9 mouse cellular contexts compared by ENCODE assay signal in the genomic region with DNA sequence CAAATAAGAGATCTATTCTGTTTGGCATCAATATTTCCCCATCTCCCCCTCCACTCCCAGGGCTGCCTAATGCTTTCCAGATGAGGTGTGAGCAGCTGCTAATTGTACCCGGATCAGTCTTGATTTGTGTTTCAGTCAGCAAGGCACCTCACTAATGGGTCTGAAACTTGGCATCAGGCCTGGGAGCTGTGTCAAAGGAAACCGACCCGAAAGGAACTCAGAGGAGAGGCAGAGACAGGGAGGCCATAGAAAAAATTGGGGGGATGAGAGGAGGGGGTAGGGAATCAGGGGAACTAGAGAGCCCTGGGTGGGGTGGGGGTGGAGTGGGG. TPM values are rescaled to one million over a fixed set of nuclear protein-coding genes. Genes with fewer than 3 reads are reported as not detected.
DNase-seq lines count a peak whose midpoint lies in the region; ATAC-seq and TF ChIP-seq lines count a peak whose summit lies in the region.
"Had no signal": no experiment of that assay in that cellular context is flagged by ENCODE, and none has a peak within 500 bp of the region (broad histone marks: within the 10 kb centered on the region; RNA-seq: fewer than 3 reads in every experiment).

No protein-coding gene starts in this region.

- peak; percentile 92 for DNase-seq in lung, embryonic 14.5 days
- DNase-seq in lung, postnatal 25 days (ENCODE audit: low spot score) = no peak
- no peak for DNase-seq in spleen, postnatal 14 days (ENCODE audit: low spot score in 2 of 2)
- DNase-seq in layer of hippocampus, adult 11-12 months (ENCODE audit: low spot score) = no peak

- H3K4me3 ChIP-seq in lung, embryonic 14.5 days (ENCODE audit: low read depth, low read length) = no peak overlapping the region
- no peak overlapping the region for H3K4me3 ChIP-seq in forebrain, embryonic 13.5 days
- H3K4me3 ChIP-seq in kidney, embryonic 14.5 days (ENCODE audit: low read length) = no peak overlapping the region
- H3K4me3 ChIP-seq in midbrain, embryonic 16.5 days (ENCODE audit: low read depth, low read length) = no peak overlapping the region
- H3K4me3 ChIP-seq: myocyte had no signal

- H3K36me3 ChIP-seq in lung, embryonic 14.5 days (ENCODE audit: insufficient read depth) = no peaks in the 10 kb centered on the region
- H3K36me3 ChIP-seq in forebrain, embryonic 13.5 days (ENCODE audit: poor library complexity, severe bottlenecking) = no peaks in the 10 kb centered on the region
- no peaks in the 10 kb centered on the region for H3K36me3 ChIP-seq in kidney, embryonic 14.5 days (ENCODE audit: control insufficient read depth, insufficient read depth, low read length)
- H3K36me3 ChIP-seq in midbrain, embryonic 16.5 days (ENCODE audit: control insufficient read depth, insufficient read depth, low read length) = no peaks in the 10 kb centered on the region

- no peak for TF ChIP-seq CTCF in lung, embryonic 14.5 days (IDR thresholded peaks at IDR 0.05; ENCODE audit: low read depth)

- H3K4me1 ChIP-seq in lung, embryonic 14.5 days (ENCODE audit: insufficient read depth) = 0 out of 2 replicates have a peak, but pooled peaks cover 12% of the 10 kb centered on the region
- H3K4me1 ChIP-seq in forebrain, embryonic 13.5 days = peaks cover 50% of the 10 kb centered on the region
- H3K4me1 ChIP-seq in kidney, embryonic 14.5 days (ENCODE audit: control insufficient read depth, insufficient read depth, low read length) = peaks cover 19% of the 10 kb centered on the region
- no peaks in the 10 kb centered on the region for H3K4me1 ChIP-seq in midbrain, embryonic 16.5 days (ENCODE audit: control insufficient read depth, insufficient read depth, low read length)

- no peaks in the 10 kb centered on the region for H3K27me3 ChIP-seq in lung, embryonic 14.5 days (ENCODE audit: insufficient read depth, low read length)
- no peaks in the 10 kb centered on the region for H3K27me3 ChIP-seq in forebrain, embryonic 13.5 days
- no peaks in the 10 kb centered on the region for H3K27me3 ChIP-seq in kidney, embryonic 14.5 days (ENCODE audit: control insufficient read depth, insufficient read depth, low read length)
- no peaks in the 10 kb centered on the region for H3K27me3 ChIP-seq in midbrain, embryonic 16.5 days (ENCODE audit: control insufficient read depth, insufficient read depth, low read depth, low read length)

- peak; percentile 82 for ATAC-seq in lung, embryonic 14.5 days (ENCODE audit: insufficient read depth)
- peak; percentile 52 for ATAC-seq in forebrain, embryonic 13.5 days
- peak; percentile 39 for ATAC-seq in kidney, embryonic 14.5 days (ENCODE audit: low FRiP score, low TSS enrichment)
- peak; percentile 62 for ATAC-seq in midbrain, embryonic 16.5 days
- ATAC-seq in CD4-positive, CD25-positive, alpha-beta regulatory T cell, adult 4 months = no peak

- no peaks in the 10 kb centered on the region for H3K9me3 ChIP-seq in lung, embryonic 14.5 days (ENCODE audit: low read depth, low read length)
- no peaks in the 10 kb centered on the region for H3K9me3 ChIP-seq in forebrain, embryonic 13.5 days (replicated peaks)
- H3K9me3 ChIP-seq in kidney, embryonic 14.5 days (ENCODE audit: control insufficient read depth, low read length) = no peaks in the 10 kb centered on the region
- no peaks in the 10 kb centered on the region for H3K9me3 ChIP-seq in midbrain, embryonic 16.5 days (replicated peaks; ENCODE audit: control insufficient read depth, low read length, poor library complexity, severe bottlenecking)

- no peak overlapping the region for H3K9ac ChIP-seq in lung, embryonic 14.5 days
- no peak overlapping the region for H3K9ac ChIP-seq in forebrain, embryonic 13.5 days
- 0 out of 2 replicates have a peak overlapping the region, but pooled peaks have one; percentile 2 for H3K9ac ChIP-seq in kidney, embryonic 14.5 days (ENCODE audit: low read depth, low read length)
- no peak overlapping the region for H3K9ac ChIP-seq in midbrain, embryonic 16.5 days (ENCODE audit: low read depth, low read length)

- whole genome bisulfite sequencing in lung, embryonic 14.5 days = 13% methylated on average over 3 of the region's 3 CpGs
- WGBS in forebrain, embryonic 13.5 days = 4% methylated on average over 3 of the region's 3 CpGs
- 7% methylated on average over 3 of the region's 3 CpGs for WGBS in kidney, embryonic 14.5 days
- whole genome bisulfite sequencing in midbrain, embryonic 16.5 days = 41% methylated on average over 3 of the region's 3 CpGs

- H3K27ac ChIP-seq in lung, embryonic 14.5 days (ENCODE audit: low read depth) = peak overlapping the region; percentile 93
- H3K27ac ChIP-seq in forebrain, embryonic 13.5 days = peak overlapping the region; percentile 89
- H3K27ac ChIP-seq in kidney, embryonic 14.5 days (ENCODE audit: low read depth, low read length) = peak overlapping the region; percentile 62; the same call in 1 of the 2 replicates
- no peak overlapping the region for H3K27ac ChIP-seq in midbrain, embryonic 16.5 days (ENCODE audit: low read length)

- H3K4me2 ChIP-seq in lung, embryonic 14.5 days = peak overlapping the region; percentile 45
- peak overlapping the region; percentile 22 for H3K4me2 ChIP-seq in forebrain, embryonic 13.5 days
- H3K4me2 ChIP-seq in kidney, embryonic 14.5 days (replicated peaks; ENCODE audit: low read depth, low read length) = no peak overlapping the region
- H3K4me2 ChIP-seq in midbrain, embryonic 16.5 days (ENCODE audit: low read length) = no peak overlapping the region

RNA-seq across cellular contexts. Expression of a gene that starts 57.1 kb away (rescaled TPM):
- polyA plus RNA-seq in lung, embryonic 14.5 days (2014; fragmentation: Nextera tagmentation; extraction: Ambion mirVana) = 36.4 and 38.8 TPM in 2 replicates
- polyA plus RNA-seq in forebrain, embryonic 13.5 days (2015; fragmentation: Nextera tagmentation; extraction: Ambion mirVana) = 20.6 and 21.2 TPM in 2 replicates
- polyA plus RNA-seq in kidney, embryonic 14.5 days (2014; fragmentation: Nextera tagmentation; extraction: Ambion mirVana) = 15.2 and 23.5 TPM in 2 replicates
- 7.3 and 10.5 TPM in 2 replicates for polyA plus RNA-seq in midbrain, embryonic 16.5 days (2015; fragmentation: Nextera tagmentation; extraction: Ambion mirVana)
- under 1 TPM in 1 of 2 experiments, not detected in 1; 0.79 TPM for polyA plus RNA-seq in CD4-positive, CD25-positive, alpha-beta regulatory T cell, adult 4 months (2017; shearing (Covaris generic))

Comparison
In these comparisons a context has a peak if more than half of its experiments do, and no peak if none do; other contexts are left out.
1. H3K4me2 ChIP-seq: peak in lung, embryonic 14.5 days (single experiment) and forebrain, embryonic 13.5 days (single experiment); none in kidney, embryonic 14.5 days (single experiment) and midbrain, embryonic 16.5 days (single experiment).